Mouse (Mus musculus) embryonic fibroblast, embryonic 13.5 days (primary cell): ENCODE data around the gene Plxnc1.

Source experiments
- CTCF ChIP-seq: IDR thresholded peaks from 2 replicates; pipeline ENCODE4 v1.5.1; 2011; ENCODE audit warnings: mild to moderate bottlenecking, control low read depth, low read length, moderate library complexity, borderline replicate concordance; ENCODE audit not compliant: insufficient read depth
- POLR2A ChIP-seq: IDR thresholded peaks from 2 replicates; pipeline ENCODE4 v1.6.1; 2011; ENCODE audit warnings: low read depth, mild to moderate bottlenecking, control low read depth, low read length, moderate library complexity

- TF ChIP-seq POLR2A (no peak), CTCF (no peak)
Observed at GRCm38 (mm10) chr10:94941551-94941950, 3.1 kb downstream of the Plxnc1 start.
